Mouse (Mus musculus): Measurements from ENCODE around the gene L1cam.

Gene L1cam

DNA sequence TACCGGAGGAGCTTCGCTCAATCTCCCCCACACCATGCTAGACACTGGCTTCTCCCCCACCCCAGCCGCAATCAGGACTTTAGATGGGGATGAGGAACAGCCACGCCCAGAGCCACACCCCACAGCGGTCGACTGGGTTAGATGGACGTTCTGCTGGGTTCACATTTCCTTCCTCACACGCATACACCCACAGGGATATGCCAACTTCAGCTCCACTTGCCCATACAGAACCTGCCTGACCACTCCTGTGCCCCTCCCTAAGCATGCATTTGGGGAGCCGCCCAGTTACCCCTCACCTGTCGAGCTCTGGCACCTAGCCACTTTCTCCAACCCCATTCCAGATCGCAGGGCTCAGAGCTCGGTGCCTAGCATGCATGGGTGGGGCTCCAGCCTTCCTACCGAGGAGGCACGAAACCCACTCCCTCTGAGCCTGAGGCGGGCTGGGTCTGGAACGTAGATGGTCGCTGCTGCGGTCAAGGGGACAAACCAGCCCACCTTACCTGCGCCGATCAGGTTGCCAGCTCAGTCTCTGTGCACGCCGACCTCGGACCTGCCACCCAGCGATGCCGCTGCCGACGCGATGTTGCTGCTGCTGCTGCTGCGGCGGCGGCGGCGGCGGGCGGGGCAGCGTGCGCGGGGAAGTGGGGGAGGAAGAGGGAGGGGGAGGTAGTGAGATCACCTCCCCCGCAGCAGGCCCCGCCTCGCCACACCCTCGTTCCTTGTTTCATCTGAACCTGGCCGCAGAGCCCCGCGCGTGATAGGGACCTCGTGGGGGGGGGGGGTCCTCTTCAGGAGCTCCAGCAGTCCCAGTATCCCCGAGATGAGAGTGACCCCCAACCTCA is 15.5 kb downstream of the L1cam start:
- in situ Hi-C loops (cut with MboI; ENCODE audit: low sequenced_read_pairs), result no loop called here

DNA sequence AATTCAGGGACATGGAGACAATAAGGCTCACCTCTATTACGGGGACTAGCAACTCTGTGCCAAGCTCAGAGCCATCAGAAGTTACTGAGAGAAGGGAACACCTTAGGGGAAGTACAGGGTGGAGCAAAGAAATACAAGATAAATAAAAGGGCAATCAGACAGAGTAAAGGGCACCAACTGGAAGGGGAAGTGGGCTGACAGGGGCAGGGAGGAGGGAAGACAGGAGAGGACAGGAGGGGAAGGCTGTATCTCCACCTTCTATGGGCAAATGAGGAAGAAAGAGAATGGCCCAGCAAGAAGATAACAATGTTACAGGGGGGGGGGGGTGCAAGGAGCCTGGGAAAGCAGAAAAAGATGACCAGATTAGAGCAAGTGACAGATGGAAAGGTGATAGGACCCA is 18.9 kb downstream of the L1cam start:
- in situ Hi-C loops (cut with MboI; ENCODE audit: low sequenced_read_pairs), result no loop called here

DNA sequence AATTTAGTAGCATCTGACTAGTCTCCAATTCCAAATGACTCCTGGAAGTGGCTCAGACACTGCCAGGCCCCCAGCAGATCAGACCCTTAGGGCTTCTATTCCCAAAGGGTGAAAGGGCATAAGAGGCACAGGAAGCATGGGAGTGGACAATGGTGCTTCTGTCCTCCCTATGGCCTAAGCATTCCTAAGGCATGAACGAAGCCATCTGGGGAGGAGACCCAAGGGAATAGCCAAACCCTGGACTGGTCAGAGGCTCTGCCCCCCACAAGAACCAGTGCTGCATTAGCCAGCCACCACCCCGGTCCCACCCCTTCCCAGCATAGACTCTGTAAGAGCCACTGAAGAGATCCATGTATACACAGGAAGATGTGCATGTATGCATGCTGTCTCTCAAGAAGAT is 20.0 kb downstream of the L1cam start:
- in situ Hi-C loops (cut with MboI; ENCODE audit: low sequenced_read_pairs), result no loop called here

DNA sequence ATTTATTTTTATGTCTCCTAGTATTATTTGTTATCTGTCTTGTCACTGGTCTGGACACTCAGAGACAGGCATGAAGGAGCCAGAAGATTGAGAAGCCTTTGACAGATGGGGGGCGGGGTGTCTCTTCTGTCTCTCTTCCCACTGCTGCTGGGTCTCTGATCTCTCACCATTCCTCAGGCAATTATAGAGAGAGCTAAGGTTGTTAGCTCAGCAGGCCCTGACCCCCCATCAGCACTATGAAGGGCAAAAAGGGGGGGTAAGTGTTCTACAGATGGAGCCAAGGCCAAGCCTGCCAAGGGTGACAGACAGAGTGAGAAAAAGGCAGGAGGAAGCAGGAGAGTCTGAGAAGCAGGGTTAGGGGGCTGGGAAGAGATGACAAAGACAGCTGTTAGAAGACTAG is 23.9 kb downstream of the L1cam start:
- in situ Hi-C loops (cut with MboI; ENCODE audit: low sequenced_read_pairs), result no loop called here

DNA sequence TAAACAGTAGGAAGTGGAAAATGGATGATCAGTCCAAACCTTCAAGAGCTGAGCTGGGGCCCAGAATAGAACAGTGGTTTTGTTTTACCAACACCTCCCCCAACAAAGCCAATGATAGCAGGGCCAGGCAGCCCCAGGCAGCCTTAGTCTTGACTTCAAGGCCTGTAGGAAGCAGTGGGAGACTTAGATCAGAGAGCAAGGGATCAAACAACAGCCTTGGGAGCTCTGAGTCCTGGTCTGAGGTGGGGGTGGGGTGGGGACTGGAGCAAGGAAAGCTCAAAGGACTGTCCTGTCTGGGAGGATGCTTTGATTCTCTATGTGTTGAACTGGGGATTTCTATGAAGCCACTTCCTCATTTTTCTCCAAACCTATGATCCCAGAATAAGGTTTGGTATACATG is 24.4 kb downstream of the L1cam start:
- in situ Hi-C loops (cut with MboI; ENCODE audit: low sequenced_read_pairs), result no loop called here

DNA sequence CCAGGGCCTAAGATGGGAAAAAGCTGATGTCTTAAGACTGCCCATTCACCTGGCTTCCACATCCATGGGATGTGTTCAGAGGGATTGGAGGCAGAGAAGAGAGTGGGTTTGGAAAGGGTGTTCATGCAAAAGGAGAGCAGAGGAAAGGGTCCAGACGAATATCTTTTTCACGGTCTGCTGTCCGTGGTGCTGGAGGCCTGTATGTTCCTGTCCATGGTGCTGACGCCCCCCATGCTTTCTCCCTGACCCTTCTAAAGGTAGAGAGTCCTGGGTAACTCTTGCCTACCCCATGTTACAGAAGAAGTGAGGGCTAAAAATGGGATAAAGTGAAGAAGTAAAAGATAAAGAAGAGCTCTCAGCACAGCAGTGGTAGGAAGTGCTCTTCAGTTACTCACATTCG is 26.6 kb downstream of the L1cam start:
- in situ Hi-C loops (cut with MboI; ENCODE audit: low sequenced_read_pairs), result no loop called here

DNA sequence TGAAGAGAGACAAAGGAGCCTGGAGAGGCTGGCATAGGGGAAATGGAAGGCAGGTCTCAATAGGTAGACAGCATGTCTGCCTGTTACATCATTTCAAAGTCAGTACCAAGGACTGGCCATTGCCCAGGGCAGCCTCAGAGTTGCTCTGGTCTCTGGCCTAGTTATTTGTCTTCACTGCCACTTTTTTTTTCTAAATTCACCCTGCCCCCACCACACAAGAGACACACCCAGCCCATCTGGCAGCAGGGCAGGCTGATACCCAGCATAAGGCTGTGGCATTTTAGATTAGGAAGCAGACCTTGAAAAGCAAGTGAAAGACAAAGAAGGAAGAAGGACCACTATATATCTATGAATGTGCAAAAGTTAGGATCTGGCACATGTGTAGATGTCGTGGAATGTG is 28.1 kb downstream of the L1cam start:
- in situ Hi-C loops (cut with MboI; ENCODE audit: low sequenced_read_pairs), result no loop called here

DNA sequence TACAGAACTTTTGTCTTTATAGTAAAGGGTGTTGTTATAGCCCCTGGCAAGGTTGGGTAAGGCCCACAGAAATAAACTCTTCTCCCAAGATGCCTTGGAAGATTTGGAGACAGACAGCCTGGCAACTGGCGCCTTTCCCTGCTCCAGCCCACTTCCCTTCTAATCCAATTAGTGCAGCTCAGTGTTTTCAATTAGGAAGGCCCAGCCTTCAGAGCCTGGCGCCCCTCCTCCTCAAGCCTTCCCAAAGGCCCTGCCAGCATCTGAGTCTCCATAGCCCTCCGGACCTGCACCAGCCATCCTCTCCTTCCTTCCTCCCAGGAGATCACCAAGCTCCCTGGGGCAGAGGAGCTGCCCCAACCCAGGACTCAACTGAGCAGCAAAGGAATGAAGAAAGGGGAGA is 28.6 kb downstream of the L1cam start:
- in situ Hi-C loops (cut with MboI; ENCODE audit: low sequenced_read_pairs), result no loop called here

DNA sequence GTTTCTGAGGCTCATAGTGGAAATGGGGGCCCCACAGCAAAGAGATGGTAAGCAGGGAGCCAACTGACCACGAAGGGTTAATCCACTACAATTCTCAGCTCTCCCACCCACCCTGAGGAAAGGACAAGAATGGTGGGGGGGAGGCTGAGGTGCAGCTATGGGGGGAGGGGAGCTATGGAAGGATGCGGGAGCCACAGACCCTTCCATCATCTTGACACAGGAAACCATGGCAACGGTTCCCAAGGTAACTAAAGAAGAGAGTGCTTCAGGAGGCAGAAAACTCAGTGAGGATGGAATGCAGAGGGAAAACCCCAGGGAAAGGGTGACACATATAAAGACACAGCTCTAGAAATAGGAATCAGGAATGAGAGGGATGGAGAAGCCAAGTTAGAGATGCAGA is 31.2 kb downstream of the L1cam start:
- in situ Hi-C loops (cut with MboI; ENCODE audit: low sequenced_read_pairs), result no loop called here

DNA sequence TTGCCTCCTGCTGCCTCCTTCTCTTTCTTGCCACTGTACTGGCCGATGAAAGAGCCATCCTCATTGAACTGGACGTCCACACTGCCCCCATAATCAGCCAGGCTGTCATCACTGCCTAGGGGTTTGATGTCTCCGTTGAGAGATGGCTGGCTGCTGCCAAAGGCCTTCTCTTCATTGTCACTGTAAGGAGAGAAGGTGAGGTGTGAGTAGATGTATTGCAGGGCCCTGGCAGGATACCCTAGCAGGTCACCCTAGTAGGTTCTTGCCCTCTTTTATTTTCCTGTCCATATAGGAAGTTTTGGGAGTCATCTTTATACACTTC is 40.9 kb downstream of the L1cam start:
- in situ Hi-C loops (cut with MboI; ENCODE audit: low sequenced_read_pairs), result no loop called here

DNA sequence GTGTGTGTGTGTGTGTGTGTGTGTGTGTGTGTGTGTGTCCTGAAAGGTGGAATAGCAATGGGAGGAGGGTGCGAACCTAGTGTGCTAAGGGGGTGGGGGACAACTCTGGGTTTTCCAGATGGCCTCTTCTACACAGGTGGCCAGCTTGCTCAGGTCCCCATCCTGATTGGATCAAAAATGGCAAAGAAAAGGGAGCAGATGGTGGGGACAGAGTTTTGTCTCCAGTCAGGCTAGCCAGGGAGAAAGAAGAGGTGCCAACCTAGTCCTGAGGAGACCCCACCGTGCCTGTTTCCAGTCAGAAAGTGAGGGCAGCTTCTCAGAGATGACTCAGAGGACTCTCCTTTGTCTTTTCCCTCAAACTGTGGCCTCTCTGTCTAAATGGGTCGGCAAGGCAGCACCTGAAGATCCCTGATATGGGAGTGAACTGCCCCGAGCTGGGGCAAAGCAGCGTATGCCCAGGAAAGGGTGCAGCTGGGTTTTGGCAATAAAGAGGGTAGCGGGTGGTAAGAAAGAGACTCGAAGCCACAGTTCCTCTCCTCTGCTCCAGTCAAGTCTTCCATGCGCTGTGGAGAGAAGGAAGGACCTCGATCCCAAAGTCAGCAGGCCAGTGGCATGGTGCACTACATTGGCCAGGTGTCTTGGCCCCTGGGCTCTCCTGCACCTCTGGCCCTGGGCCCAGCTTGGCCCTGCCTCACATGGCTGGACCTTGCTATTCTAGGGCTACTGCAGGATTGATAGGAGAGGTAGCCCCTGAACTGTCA is 41.4 kb downstream of the L1cam start:
- in situ Hi-C loops (cut with MboI; ENCODE audit: low sequenced_read_pairs), result no loop called here

DNA sequence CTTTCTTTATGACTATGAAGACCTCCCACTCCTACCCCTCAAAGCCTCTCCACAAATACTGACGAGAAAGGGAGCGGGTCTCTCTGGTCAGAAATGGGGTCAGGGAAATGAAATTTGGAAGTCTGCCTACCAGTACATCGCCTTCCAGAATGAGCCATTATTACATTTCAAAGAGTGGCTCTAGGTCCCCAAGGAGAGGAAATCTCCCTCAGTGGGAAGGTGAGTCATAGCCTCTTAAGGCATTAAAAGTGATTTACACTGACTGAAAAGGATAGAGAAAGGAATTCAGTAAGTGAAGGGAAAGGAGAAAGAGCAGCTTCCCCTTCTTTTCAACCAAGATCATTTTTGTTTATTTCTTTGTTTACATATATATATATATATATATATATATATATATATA is 59.2 kb downstream of the L1cam start:
- in situ Hi-C loops (cut with MboI; ENCODE audit: low sequenced_read_pairs), result no loop called here

DNA sequence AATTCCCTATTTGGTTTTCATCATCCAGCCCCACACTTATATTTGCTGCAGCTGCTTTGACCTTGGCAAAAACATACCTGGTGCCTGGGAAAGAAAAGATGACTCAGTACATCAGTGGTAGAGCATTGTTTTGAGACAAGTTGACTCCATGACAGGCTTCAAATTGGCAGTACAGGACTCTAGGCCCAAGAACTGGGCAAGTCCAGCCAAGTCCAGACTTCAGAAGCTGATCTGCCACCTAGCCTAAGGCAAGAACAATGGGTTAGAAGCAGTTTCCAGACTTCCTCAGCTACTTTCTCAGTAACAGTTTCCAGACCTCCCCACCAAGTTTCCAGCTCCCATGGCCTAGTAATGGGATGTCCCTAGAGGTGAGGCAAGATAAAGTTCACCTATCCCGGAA is 60.2 kb downstream of the L1cam start:
- in situ Hi-C loops (cut with MboI; ENCODE audit: low sequenced_read_pairs), result no loop called here

DNA sequence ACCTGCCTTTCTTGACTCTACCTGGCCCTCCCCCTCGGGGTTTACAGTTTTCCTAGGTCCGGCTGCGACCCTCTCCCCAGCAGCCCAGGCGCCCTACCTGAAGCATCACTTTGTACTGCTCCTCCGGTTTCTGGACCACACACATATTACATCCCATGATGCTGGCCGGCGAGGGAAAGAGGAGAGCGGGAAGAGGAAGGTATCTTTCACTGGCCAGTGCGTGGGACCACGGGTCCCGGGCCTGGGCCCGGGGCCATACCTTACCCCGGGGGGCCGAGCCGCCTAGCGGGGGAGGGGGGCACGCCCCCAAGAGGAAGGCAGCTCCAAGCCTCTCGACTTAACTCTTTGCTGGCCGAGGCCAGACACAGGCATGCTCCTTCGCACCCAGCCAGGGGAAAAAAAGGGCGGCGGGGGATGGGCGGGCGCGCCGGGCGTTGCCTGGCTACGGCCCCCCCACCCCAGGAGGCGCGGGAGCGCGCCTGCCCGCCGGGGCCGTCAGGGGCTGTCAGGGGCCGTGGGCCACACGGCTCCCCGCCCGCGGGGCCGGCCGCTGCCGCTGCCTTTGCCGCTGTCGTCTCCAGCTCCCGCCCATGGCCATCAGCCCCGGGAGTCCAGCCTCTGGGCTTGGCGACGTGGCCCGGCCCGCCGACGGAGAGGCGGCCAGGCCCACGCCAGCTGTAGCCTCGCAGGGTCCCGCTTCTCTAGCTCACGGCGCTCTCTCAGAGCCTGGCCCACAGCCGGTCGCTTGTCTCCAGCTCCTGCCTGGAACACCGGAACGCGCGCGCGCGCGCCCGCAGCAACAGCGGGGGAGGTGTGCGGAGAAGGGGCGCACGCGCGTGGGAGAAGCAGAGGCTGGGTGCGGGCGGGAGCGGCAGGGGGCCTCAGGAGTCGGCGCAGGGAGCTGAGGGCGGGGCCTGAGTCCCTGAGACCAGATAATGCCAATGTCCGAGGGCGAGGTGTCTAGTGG is 71.4 kb downstream of the L1cam start, which contains the start of gene Pdzd4:
Gene Pdzd4, minus strand, starts transcription at position 785 of the 967 bp plus-strand sequence.
- in situ Hi-C loops (cut with MboI; ENCODE audit: low sequenced_read_pairs), result no loop called here

DNA sequence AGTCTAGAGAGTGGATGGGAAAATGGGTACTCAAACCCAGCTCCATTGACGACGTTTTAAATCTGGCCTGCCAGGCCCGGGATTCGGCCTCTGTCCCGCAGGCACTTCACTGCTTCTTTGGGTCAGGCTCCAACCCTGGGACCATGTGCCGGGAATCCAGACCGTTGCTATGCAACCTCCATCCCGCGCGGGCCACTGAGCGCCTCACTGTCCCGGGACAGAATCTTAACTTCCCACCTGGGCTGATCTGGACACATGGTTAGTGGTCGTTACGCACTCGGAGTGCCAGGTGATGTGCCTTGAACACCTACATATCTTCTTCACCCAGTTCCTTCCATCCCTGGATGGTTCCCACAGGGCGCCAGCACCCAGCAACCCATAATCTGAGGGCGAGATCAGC is 72.2 kb downstream of the L1cam start:
- in situ Hi-C loops (cut with MboI; ENCODE audit: low sequenced_read_pairs), result no loop called here

DNA sequence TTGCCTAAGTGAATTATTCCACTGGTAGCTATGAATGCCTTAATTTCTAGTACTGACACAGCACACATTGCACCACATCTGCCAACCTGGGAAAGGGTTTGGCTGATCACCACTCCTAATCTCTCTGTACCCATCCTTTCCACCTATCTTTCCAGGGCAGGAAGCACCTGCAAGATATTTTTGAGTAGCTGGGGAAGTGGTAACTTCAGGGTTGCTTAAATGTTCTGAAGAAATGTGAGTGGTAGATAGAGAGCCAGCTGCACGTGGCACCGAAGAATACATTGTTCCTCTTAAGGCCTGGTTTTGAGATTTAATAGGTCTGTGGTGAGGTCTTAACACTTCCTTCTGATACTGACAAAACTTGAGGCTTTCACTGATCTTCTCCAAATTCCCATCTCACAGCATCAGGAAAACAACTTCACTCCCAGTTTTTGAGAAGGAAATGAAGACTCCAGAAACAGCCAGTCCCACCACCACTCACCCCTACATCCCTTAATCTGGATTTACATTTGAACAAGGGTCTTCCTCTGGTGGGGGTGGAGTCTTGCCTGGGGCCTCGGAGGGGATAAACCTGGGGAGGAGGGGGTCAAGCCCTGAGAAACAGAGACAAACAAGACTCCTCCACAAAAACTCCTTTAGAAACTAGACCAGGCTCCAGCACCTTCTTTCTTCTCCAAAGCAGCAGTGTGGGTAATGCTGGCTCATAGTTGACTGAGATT is 79.2 kb downstream of the L1cam start:
- in situ Hi-C loops (cut with MboI; ENCODE audit: low sequenced_read_pairs), result no loop called here

DNA sequence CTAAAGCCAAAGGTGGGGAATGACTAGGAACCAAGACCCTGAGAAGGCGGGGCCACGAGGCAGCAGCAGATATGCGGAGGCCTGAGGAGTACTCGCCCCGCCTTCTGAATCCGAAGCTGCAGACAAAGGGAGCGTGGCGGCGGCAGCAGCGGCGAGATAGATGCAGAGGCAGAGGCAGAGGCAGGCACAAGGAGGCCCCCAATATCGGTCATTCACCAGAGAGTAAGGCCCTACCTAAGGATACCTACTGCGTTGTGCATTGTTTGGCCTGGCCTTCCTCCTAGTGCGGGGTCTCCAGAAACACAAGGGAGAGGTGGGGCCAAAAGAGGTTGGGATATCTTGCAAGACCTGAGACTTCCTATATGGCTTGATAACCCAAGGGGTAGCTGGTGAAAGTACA is 80.8 kb downstream of the L1cam start:
- in situ Hi-C loops (cut with MboI; ENCODE audit: low sequenced_read_pairs), result no loop called here

DNA sequence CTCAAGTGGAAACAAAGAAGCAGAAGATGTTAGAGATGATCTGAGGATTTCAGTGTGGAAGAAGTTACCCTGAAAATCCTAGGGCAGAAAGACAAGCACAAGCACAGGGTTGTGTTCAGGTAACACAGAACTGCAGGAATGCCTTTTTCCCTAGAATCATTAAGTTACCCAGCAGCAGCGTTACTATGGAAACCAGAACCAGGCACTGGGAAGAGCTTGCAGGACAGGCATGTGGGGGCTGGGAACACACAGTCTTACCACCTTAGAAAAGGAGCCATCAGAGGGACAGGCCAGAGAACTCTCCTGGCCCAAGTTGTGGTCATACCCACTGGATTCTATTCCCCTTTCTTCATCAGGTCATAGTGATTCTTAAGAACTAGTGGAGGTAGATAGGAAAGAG is 90.1 kb downstream of the L1cam start:
- in situ Hi-C loops (cut with MboI; ENCODE audit: low sequenced_read_pairs), result no loop called here
